Mouse (Mus musculus): ENCODE results near the gene Olfr1218. TPM values are rescaled to one million over a fixed set of nuclear protein-coding genes. Genes with fewer than 3 reads are reported as not detected.
"Not testable (repeated sequence)": the region's sequence is repeated elsewhere in the genome, so short reads cannot be mapped to it uniquely, and the experiment has no call there.

The Olfr1218 gene
- not detected in 2 replicates for polyA plus RNA-seq (2016; fragmentation: Nextera tagmentation; extraction: Ambion mirVana)

- Histone ChIP-seq H3K27me3 (ENCODE audit: low read depth, poor library complexity, severe bottlenecking) (no peaks in the 10 kb centered on the region), H3K36me3 (no peaks in the 10 kb centered on the region), H3K4me1 (no peaks in the 10 kb centered on the region), H3K9me3 (replicated peaks) (no peaks in the 10 kb centered on the region), H3K27ac (no peak within 1 kb of the TSS), H3K4me3 (no peak within 1 kb of the TSS)
- no peak for DNase-seq (ENCODE audit: low spot score)
Observed at GRCm38 (mm10) chr2:89061087-89061486, at the start of gene Olfr1218. Olfr1218 (minus strand) TSS chr2:89061187.

DNA sequence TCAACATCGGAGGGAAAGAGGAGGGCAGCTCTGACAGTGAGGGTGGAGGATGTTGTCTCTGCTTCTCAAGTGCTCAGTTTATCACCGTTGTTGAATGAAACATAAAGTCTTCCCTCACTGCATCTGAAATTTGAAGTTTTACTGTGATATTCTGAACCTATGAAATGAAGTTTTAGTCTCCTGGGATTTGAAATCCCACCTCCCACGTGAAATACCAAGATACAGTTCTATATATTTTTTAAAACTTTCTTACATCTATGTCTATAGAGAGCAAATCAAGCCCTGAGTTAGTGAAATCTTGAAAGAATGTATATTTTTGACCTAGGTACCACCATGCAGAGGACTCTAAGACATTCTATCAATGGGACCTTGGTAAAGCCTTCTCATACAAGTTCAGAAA, 45.7 kb upstream of the Olfr1218 start, which contains the start of gene Olfr1220:
Gene Olfr1220 (minus strand): TSS at position 101 of the 400 bp plus-strand sequence.
- Histone ChIP-seq H3K4me1 (no peaks in the 10 kb centered on the region), H3K4me3 (no peak within 1 kb of the TSS), H3K36me3 (no peaks in the 10 kb centered on the region), H3K27me3 (ENCODE audit: low read depth, poor library complexity, severe bottlenecking) (no peaks in the 10 kb centered on the region), H3K9me3 (replicated peaks) (no peaks in the 10 kb centered on the region), H3K27ac (no peak within 1 kb of the TSS)
- WGBS = 83% methylated on average over 3 of the region's 3 CpGs
- no peak for DNase-seq (ENCODE audit: low spot score)

GRCm38 (mm10) chr2:89105651-89106050, 44.7 kb upstream of the Olfr1218 start:
- H3K4me3 ChIP-seq = no peak overlapping the region
- no peaks in the 10 kb centered on the region for H3K36me3 ChIP-seq
- no peaks in the 10 kb centered on the region for H3K27me3 ChIP-seq (ENCODE audit: low read depth, poor library complexity, severe bottlenecking)
- no peak overlapping the region for H3K27ac ChIP-seq
- no peak for DNase-seq (ENCODE audit: low spot score)
- H3K4me1 ChIP-seq = no peaks in the 10 kb centered on the region
- no peaks in the 10 kb centered on the region for H3K9me3 ChIP-seq (replicated peaks)

GRCm38 (mm10) chr2:89093848-89094247, 32.9 kb upstream of the Olfr1218 start:
- H3K27ac ChIP-seq = no peak overlapping the region
- WGBS = 96% methylated on average over 1 of the region's 1 CpGs
- no peaks in the 10 kb centered on the region for H3K27me3 ChIP-seq (ENCODE audit: low read depth, poor library complexity, severe bottlenecking)
- H3K4me1 ChIP-seq = no peaks in the 10 kb centered on the region
- H3K4me3 ChIP-seq = no peak overlapping the region
- no peaks in the 10 kb centered on the region for H3K36me3 ChIP-seq
- H3K9me3 ChIP-seq (replicated peaks) = no peaks in the 10 kb centered on the region
- no peak for DNase-seq (ENCODE audit: low spot score)

- 88% methylated on average over 1 of the region's 1 CpGs for WGBS
Observed at GRCm38 (mm10) chr2:89083413-89083812, 22.4 kb upstream of the Olfr1218 start, which contains the start of gene Olfr1219. Olfr1219 (minus strand) TSS chr2:89083513.

GRCm38 (mm10) chr2:89081487-89081886, 20.5 kb upstream of the Olfr1218 start:
- no peak overlapping the region for H3K4me3 ChIP-seq
- no peaks in the 10 kb centered on the region for H3K36me3 ChIP-seq
- H3K9me3 ChIP-seq (replicated peaks) = no peaks in the 10 kb centered on the region
- H3K27me3 ChIP-seq (ENCODE audit: low read depth, poor library complexity, severe bottlenecking) = no peaks in the 10 kb centered on the region
- no peak for DNase-seq (ENCODE audit: low spot score)
- no peaks in the 10 kb centered on the region for H3K4me1 ChIP-seq
- H3K27ac ChIP-seq = no peak overlapping the region

More at GRCm38 (mm10) chr2:89083413-89083812, 22.4 kb upstream of the Olfr1218 start, which contains the start of gene Olfr1219:
- Histone ChIP-seq H3K27ac (no peak within 1 kb of the TSS), H3K36me3 (no peaks in the 10 kb centered on the region), H3K4me3 (no peak within 1 kb of the TSS), H3K27me3 (ENCODE audit: low read depth, poor library complexity, severe bottlenecking) (no peaks in the 10 kb centered on the region), H3K9me3 (replicated peaks) (no peaks in the 10 kb centered on the region), H3K4me1 (no peaks in the 10 kb centered on the region)
- no peak for DNase-seq (ENCODE audit: low spot score)

- Histone ChIP-seq H3K4me3 (no peak within 1 kb of the TSS), H3K27me3 (ENCODE audit: low read depth, poor library complexity, severe bottlenecking) (no peaks in the 10 kb centered on the region), H3K36me3 (no peaks in the 10 kb centered on the region), H3K9me3 (replicated peaks) (no peaks in the 10 kb centered on the region), H3K4me1 (no peaks in the 10 kb centered on the region), H3K27ac (no peak within 1 kb of the TSS)
- WGBS = 87% methylated on average over 2 of the region's 2 CpGs
- no peak for DNase-seq (ENCODE audit: low spot score)
Observed at GRCm38 (mm10) chr2:89031965-89032364, 29.0 kb downstream of the Olfr1218 start, which contains the start of gene Olfr1217. Olfr1217 (minus strand) TSS chr2:89032065.

GRCm38 (mm10) chr2:89021436-89021835, 39.6 kb downstream of the Olfr1218 start:
- not testable (repeated sequence) for H3K27ac ChIP-seq; H3K4me3 ChIP-seq; H3K36me3 ChIP-seq; H3K4me1 ChIP-seq; H3K9me3 ChIP-seq (replicated peaks); DNase-seq (ENCODE audit: low spot score); H3K27me3 ChIP-seq (ENCODE audit: low read depth, poor library complexity, severe bottlenecking)
- 80% methylated on average over 3 of the region's 3 CpGs for WGBS

DNA sequence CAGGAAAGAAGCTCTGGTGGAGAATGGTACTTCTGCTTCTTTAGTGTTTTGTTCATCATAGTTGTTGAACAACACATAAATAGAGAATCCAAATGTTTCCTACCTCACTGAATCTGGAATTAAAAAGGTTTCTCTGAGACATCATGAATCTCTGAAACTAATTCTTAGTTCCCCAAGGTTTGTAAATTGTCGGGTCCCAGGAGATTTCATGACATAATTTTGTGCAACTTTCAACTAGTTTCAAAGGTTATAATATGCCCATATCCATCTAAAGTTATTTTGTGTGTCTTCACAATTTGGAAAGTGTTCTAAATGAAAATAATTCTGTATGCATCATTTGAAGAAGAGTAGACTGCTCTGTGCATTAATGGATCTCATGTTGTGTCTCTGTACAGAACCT, 42.7 kb downstream of the Olfr1218 start, which contains the start of gene Olfr1216:
Gene Olfr1216 (minus strand): TSS at position 101 of the 400 bp plus-strand sequence.
- 90% methylated on average over 1 of the region's 1 CpGs for WGBS
- Histone ChIP-seq H3K27me3 (ENCODE audit: low read depth, poor library complexity, severe bottlenecking) (no peaks in the 10 kb centered on the region), H3K4me3 (no peak within 1 kb of the TSS), H3K4me1 (no peaks in the 10 kb centered on the region), H3K27ac (no peak within 1 kb of the TSS), H3K36me3 (no peaks in the 10 kb centered on the region), H3K9me3 (replicated peaks) (no peaks in the 10 kb centered on the region)
- DNase-seq (ENCODE audit: low spot score) = no peak

- no peak for DNase-seq (ENCODE audit: low spot score)
- no peak within 1 kb of the TSS for H3K4me3 ChIP-seq
- 80% methylated on average over 2 of the region's 2 CpGs for WGBS
- no peaks in the 10 kb centered on the region for H3K36me3 ChIP-seq
- no peak within 1 kb of the TSS for H3K27ac ChIP-seq
- H3K4me1 ChIP-seq = no peaks in the 10 kb centered on the region
- no peaks in the 10 kb centered on the region for H3K27me3 ChIP-seq (ENCODE audit: low read depth, poor library complexity, severe bottlenecking)
- no peaks in the 10 kb centered on the region for H3K9me3 ChIP-seq (replicated peaks)
Observed at GRCm38 (mm10) chr2:89006873-89007272, 54.1 kb downstream of the Olfr1218 start, which contains the start of gene Olfr1215. Olfr1215 (minus strand) TSS chr2:89006973.

Other genes starting within 250 kb of the Olfr1218 start
- 0.04 TPM in 2 replicates for gene Olfr1202, start 246.7 kb downstream of the Olfr1218 start, polyA plus RNA-seq (2016; fragmentation: Nextera tagmentation; extraction: Ambion mirVana)
- not detected in 2 replicates for gene Olfr1205, start 231.4 kb downstream of the Olfr1218 start, polyA plus RNA-seq (2016; fragmentation: Nextera tagmentation; extraction: Ambion mirVana)
- not detected in 2 replicates for gene Olfr1204, start 211.9 kb downstream of the Olfr1218 start, polyA plus RNA-seq (2016; fragmentation: Nextera tagmentation; extraction: Ambion mirVana)
- not detected in 2 replicates for gene Olfr1206, start 198.0 kb downstream of the Olfr1218 start, polyA plus RNA-seq (2016; fragmentation: Nextera tagmentation; extraction: Ambion mirVana)
- not detected in 2 replicates for gene Olfr1208, start 158.9 kb downstream of the Olfr1218 start, polyA plus RNA-seq (2016; fragmentation: Nextera tagmentation; extraction: Ambion mirVana)
- gene Olfr1209, start 146.0 kb downstream of the Olfr1218 start, polyA plus RNA-seq (2016; fragmentation: Nextera tagmentation; extraction: Ambion mirVana) = not detected in 2 replicates
- gene Olfr1211, start 123.1 kb downstream of the Olfr1218 start, polyA plus RNA-seq (2016; fragmentation: Nextera tagmentation; extraction: Ambion mirVana) = not detected in 2 replicates
- gene Olfr1212, start 107.2 kb downstream of the Olfr1218 start, polyA plus RNA-seq (2016; fragmentation: Nextera tagmentation; extraction: Ambion mirVana) = not detected in 2 replicates
- not detected in 2 replicates for gene Gm13762, start 80.9 kb downstream of the Olfr1218 start, polyA plus RNA-seq (2016; fragmentation: Nextera tagmentation; extraction: Ambion mirVana)
- gene Olfr1214, start 68.5 kb downstream of the Olfr1218 start, polyA plus RNA-seq (2016; fragmentation: Nextera tagmentation; extraction: Ambion mirVana) = not detected in 2 replicates
- gene Olfr1215, start 54.2 kb downstream of the Olfr1218 start, polyA plus RNA-seq (2016; fragmentation: Nextera tagmentation; extraction: Ambion mirVana) = not detected in 2 replicates
- not detected in 2 replicates for gene Olfr1216, start 42.8 kb downstream of the Olfr1218 start, polyA plus RNA-seq (2016; fragmentation: Nextera tagmentation; extraction: Ambion mirVana)
- gene Olfr1217, start 29.1 kb downstream of the Olfr1218 start, polyA plus RNA-seq (2016; fragmentation: Nextera tagmentation; extraction: Ambion mirVana) = not detected in 2 replicates
- not detected in 2 replicates for gene Olfr1219, start 22.3 kb upstream of the Olfr1218 start, polyA plus RNA-seq (2016; fragmentation: Nextera tagmentation; extraction: Ambion mirVana)
- gene Olfr1220, start 45.6 kb upstream of the Olfr1218 start, polyA plus RNA-seq (2016; fragmentation: Nextera tagmentation; extraction: Ambion mirVana) = not detected in 2 replicates
- gene Olfr1221, start 56.1 kb upstream of the Olfr1218 start, polyA plus RNA-seq (2016; fragmentation: Nextera tagmentation; extraction: Ambion mirVana) = not detected in 2 replicates
- not detected in 2 replicates for gene Olfr1222, start 71.9 kb upstream of the Olfr1218 start, polyA plus RNA-seq (2016; fragmentation: Nextera tagmentation; extraction: Ambion mirVana)
- not detected in 2 replicates for gene Olfr1223, start 90.4 kb upstream of the Olfr1218 start, polyA plus RNA-seq (2016; fragmentation: Nextera tagmentation; extraction: Ambion mirVana)
- gene Olfr1224-ps1, start 102.9 kb upstream of the Olfr1218 start, polyA plus RNA-seq (2016; fragmentation: Nextera tagmentation; extraction: Ambion mirVana) = not detected in 2 replicates
- gene Olfr1225, start 113.5 kb upstream of the Olfr1218 start, polyA plus RNA-seq (2016; fragmentation: Nextera tagmentation; extraction: Ambion mirVana) = not detected in 2 replicates
- gene Olfr1226, start 138.9 kb upstream of the Olfr1218 start, polyA plus RNA-seq (2016; fragmentation: Nextera tagmentation; extraction: Ambion mirVana) = not detected in 2 replicates
- gene Olfr1228, start 192.9 kb upstream of the Olfr1218 start, polyA plus RNA-seq (2016; fragmentation: Nextera tagmentation; extraction: Ambion mirVana) = not detected in 2 replicates
- not detected in 2 replicates for gene Olfr1229, start 226.8 kb upstream of the Olfr1218 start, polyA plus RNA-seq (2016; fragmentation: Nextera tagmentation; extraction: Ambion mirVana)
- not detected in 2 replicates for gene Olfr1230, start 236.1 kb upstream of the Olfr1218 start, polyA plus RNA-seq (2016; fragmentation: Nextera tagmentation; extraction: Ambion mirVana)
- not detected in 2 replicates for gene Olfr1231, start 245.9 kb upstream of the Olfr1218 start, polyA plus RNA-seq (2016; fragmentation: Nextera tagmentation; extraction: Ambion mirVana)

Data from limb, embryonic 10.5 days (tissue).